29 mouse cellular contexts compared by ENCODE assay signal in genomic region chr14:27613766-27614165, GRCm38 (mm10). TPM values are rescaled to one million over a fixed set of nuclear protein-coding genes. Genes with fewer than 3 reads are reported as not detected.
DNase-seq lines count a peak whose midpoint lies in the region; ATAC-seq lines count a peak whose summit lies in the region.
"Had no signal": no experiment of that assay in that cellular context is flagged by ENCODE, and none has a peak within 500 bp of the region (broad histone marks: within the 10 kb centered on the region; RNA-seq: fewer than 3 reads in every experiment).

No protein-coding gene starts in this region.

- no peak for ATAC-seq in kidney, embryonic 14.5 days (ENCODE audit: low FRiP score, low TSS enrichment)
- ATAC-seq in cerebellum, adult (ENCODE audit: insufficient number of reproducible peaks, low FRiP score, low TSS enrichment) = no peak
- ATAC-seq: forebrain, embryonic 16.5 days; midbrain, embryonic 15.5 days; Patski had no signal

- no peaks in the 10 kb centered on the region for H3K27me3 ChIP-seq in kidney, embryonic 14.5 days (ENCODE audit: control insufficient read depth, insufficient read depth, low read length)
- H3K27me3 ChIP-seq: CH12.LX; embryonic facial prominence, embryonic 15.5 days; heart, embryonic 15.5 days; hindbrain, embryonic 13.5 days; limb, embryonic 15.5 days; midbrain, embryonic 15.5 days; neural tube, embryonic 13.5 days; Patski had no signal

- no peak overlapping the region for H3K9ac ChIP-seq in kidney, embryonic 14.5 days (ENCODE audit: low read depth, low read length)
- H3K9ac ChIP-seq: embryonic facial prominence, embryonic 15.5 days; heart, embryonic 15.5 days; hindbrain, embryonic 13.5 days; limb, embryonic 15.5 days; liver, embryonic 14.5 days; midbrain, embryonic 15.5 days; neural tube, embryonic 13.5 days had no signal

- no peaks in the 10 kb centered on the region for H3K36me3 ChIP-seq in kidney, embryonic 14.5 days (ENCODE audit: control insufficient read depth, insufficient read depth, low read length)
- H3K36me3 ChIP-seq: embryonic facial prominence, embryonic 15.5 days; G1E; heart, embryonic 15.5 days; hindbrain, embryonic 13.5 days; limb, embryonic 15.5 days; midbrain, embryonic 15.5 days; neural tube, embryonic 13.5 days had no signal

- H3K27ac ChIP-seq in kidney, embryonic 14.5 days (ENCODE audit: low read depth, low read length) = no peak overlapping the region
- H3K27ac ChIP-seq: embryonic facial prominence, embryonic 15.5 days; heart, embryonic 15.5 days; hindbrain, embryonic 13.5 days; limb, embryonic 15.5 days; liver, embryonic 14.5 days; midbrain, embryonic 15.5 days; neural tube, embryonic 13.5 days had no signal

- WGBS in kidney, embryonic 14.5 days = 37% methylated on average over 5 of the region's 5 CpGs

- H3K9me3 ChIP-seq in kidney, embryonic 14.5 days (ENCODE audit: control insufficient read depth, low read length) = no peaks in the 10 kb centered on the region
- H3K9me3 ChIP-seq: embryonic facial prominence, embryonic 15.5 days; G1E; heart, embryonic 15.5 days; hindbrain, embryonic 13.5 days; limb, embryonic 15.5 days; midbrain, embryonic 15.5 days had no signal

- no peaks in the 10 kb centered on the region for H3K4me1 ChIP-seq in kidney, embryonic 14.5 days (ENCODE audit: control insufficient read depth, insufficient read depth, low read length)
- H3K4me1 ChIP-seq: embryonic facial prominence, embryonic 15.5 days; heart, embryonic 15.5 days; hindbrain, embryonic 13.5 days; limb, embryonic 15.5 days; midbrain, embryonic 15.5 days; neural tube, embryonic 13.5 days had no signal

- no peak overlapping the region for H3K4me3 ChIP-seq in kidney, embryonic 14.5 days (ENCODE audit: low read length)
- H3K4me3 ChIP-seq: embryonic facial prominence, embryonic 15.5 days; heart, embryonic 15.5 days; hindbrain, embryonic 13.5 days; limb, embryonic 15.5 days; midbrain, embryonic 15.5 days; myocyte; neural tube, embryonic 13.5 days had no signal

- DNase-seq in kidney, adult 18-20 months = peak; percentile 33
- DNase-seq in adipocyte (ENCODE audit: low spot score) = peak; percentile 12
- peak; percentile 51 for DNase-seq in kidney, adult 9 months
- peak; percentile 38 to 39 for DNase-seq in kidney, postnatal 4 days
- DNase-seq in gastrocnemius, adult 18-20 months (ENCODE audit: low spot score) = no peak
- DNase-seq: adrenal gland, adult 2 months; B cell, adult 2 months; cerebellum, adult 2 months; cerebellum, postnatal 25 days; gastrocnemius, postnatal 36 days; heart, postnatal 36 days; left cerebral cortex, postnatal 4 days; lung, postnatal 4 days; thymus, postnatal 36 days had no signal

- H3K4me2 ChIP-seq in kidney, embryonic 14.5 days (replicated peaks; ENCODE audit: low read depth, low read length) = no peak overlapping the region
- H3K4me2 ChIP-seq: embryonic facial prominence, embryonic 15.5 days; heart, embryonic 15.5 days; hindbrain, embryonic 13.5 days; limb, embryonic 15.5 days; midbrain, embryonic 15.5 days; neural tube, embryonic 13.5 days had no signal

RNA-seq across cellular contexts. Expression of gene Erc2, which starts 8.5 kb away (rescaled TPM):
- 6.8 and 7.3 TPM in 2 replicates for polyA plus RNA-seq in kidney, embryonic 14.5 days (2014; fragmentation: Nextera tagmentation; extraction: Ambion mirVana)
- total RNA-seq in gastrocnemius, adult 18-20 months (2021) = under 1 TPM; 0.11 to 0.83 TPM
- total RNA-seq: CH12.LX; megakaryocyte-erythroid progenitor cell, adult 5-6 weeks had no signal
- polyA plus RNA-seq: G1E had no signal
